Mouse (Mus musculus) cerebellum, adult 2 months (tissue): ENCODE measurements at regions not wholly inside any gene's neighbourhood (a gene's known extent, or its start where the extent isn't known, plus 50 kb on each side); places are given as distances from the start of the nearest gene placed in this dataset.

Source experiments
- CTCF ChIP-seq: fragments of 200-500 bp; IDR thresholded peaks from 2 replicates; pipeline ENCODE4 v1.5.1; 2011; ENCODE audit warnings: low read depth, mild to moderate bottlenecking, control low read depth, low read length, moderate library complexity, borderline replicate concordance; ENCODE audit not compliant: insufficient read depth
- POLR2A ChIP-seq: fragments of 200-500 bp; IDR thresholded peaks from 2 replicates; pipeline ENCODE4 v1.6.1; 2011; ENCODE audit warnings: low read length, control low read depth, borderline replicate concordance; ENCODE audit not compliant: insufficient read depth

DNA sequence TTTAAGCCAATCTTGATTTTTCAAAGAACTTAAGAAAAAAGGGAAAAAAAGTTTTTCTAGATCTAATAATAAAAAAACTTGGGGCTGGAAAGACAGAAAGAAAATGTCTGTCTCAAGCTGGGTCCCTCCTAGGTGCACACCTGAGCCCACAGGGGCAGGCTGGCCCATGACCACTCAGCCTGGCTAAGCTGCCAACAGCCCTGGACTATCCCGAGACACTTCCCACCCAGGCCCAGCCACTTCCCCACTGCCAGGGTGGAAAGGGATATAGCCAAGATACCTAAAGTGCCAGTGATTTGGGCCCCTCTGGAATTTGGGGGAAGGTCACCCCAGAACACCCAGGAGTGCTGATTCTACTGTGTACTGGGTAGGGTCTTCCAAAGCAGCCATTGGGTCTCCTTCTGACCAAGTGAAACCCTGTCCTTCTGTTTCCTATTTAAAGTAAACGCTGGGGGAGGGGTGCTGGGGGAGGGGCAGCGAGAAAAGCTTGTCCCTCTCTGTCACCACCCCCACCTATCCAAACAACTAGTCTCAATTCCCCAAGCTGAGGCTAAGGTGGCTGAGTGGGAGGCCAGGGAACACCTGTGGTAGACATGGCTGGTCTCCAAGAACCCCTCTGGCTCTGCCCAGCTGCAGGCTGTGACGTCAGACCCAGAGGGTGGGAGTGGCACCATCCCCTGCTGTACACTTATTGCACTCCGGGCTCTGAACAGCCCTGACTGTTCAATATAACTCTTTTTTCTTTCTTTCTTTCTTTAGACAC is 62.6 kb downstream of the Mcfd2 start:
- TF ChIP-seq CTCF: no peak
- TF ChIP-seq POLR2A: no peak
